Mouse (Mus musculus) kidney, adult 18-20 months (tissue): ENCODE measurements at regions not wholly inside any gene's neighbourhood (a gene's known extent, or its start where the extent isn't known, plus 50 kb on each side); places are given as distances from the start of the nearest gene placed in this dataset.

ENCODE experiments used
- DNase-seq: peaks from one replicate; pipeline ENCODE4 v3.0.0; 2021

- no peak for DNase-seq
Observed at GRCm38 (mm10) chr9:61815995-61816394, 98.3 kb downstream of the Rplp1 start.

- no peak for DNase-seq
Observed at GRCm38 (mm10) chr9:61813291-61813690, 101.1 kb downstream of the Rplp1 start.

GRCm38 (mm10) chr9:61812315-61812714 lies 102.0 kb downstream of the Rplp1 start:
- DNase-seq, result no peak

GRCm38 (mm10) chr9:61810456-61810855 lies 103.9 kb downstream of the Rplp1 start:
- DNase-seq, result no peak

GRCm38 (mm10) chr9:61808351-61809225 lies 105.8 kb downstream of the Rplp1 start:
- DNase-seq, result no peak

GRCm38 (mm10) chr9:61805971-61806370 lies 108.4 kb downstream of the Rplp1 start:
- no peak for DNase-seq

GRCm38 (mm10) chr9:61803555-61803954 lies 110.8 kb downstream of the Rplp1 start:
- DNase-seq, result no peak

GRCm38 (mm10) chr9:61802694-61803093 lies 111.6 kb downstream of the Rplp1 start:
- no peak for DNase-seq

GRCm38 (mm10) chr9:61799535-61799934 lies 114.8 kb downstream of the Rplp1 start:
- no peak for DNase-seq

- DNase-seq, result no peak
Observed at GRCm38 (mm10) chr9:61795910-61796309, 118.4 kb downstream of the Rplp1 start.

- no peak for DNase-seq
Observed at GRCm38 (mm10) chr9:61791435-61792064, 122.8 kb downstream of the Rplp1 start.

GRCm38 (mm10) chr9:61790849-61791248 lies 123.5 kb downstream of the Rplp1 start:
- DNase-seq, result no peak

GRCm38 (mm10) chr9:61789066-61789897 lies 125.1 kb downstream of the Rplp1 start:
- DNase-seq, result no peak

- no peak for DNase-seq
Observed at GRCm38 (mm10) chr9:61781469-61781868, 132.9 kb downstream of the Rplp1 start.

GRCm38 (mm10) chr9:61780186-61780939 lies 134.0 kb downstream of the Rplp1 start:
- DNase-seq, result no peak

GRCm38 (mm10) chr9:61779165-61779564 lies 135.2 kb downstream of the Rplp1 start:
- no peak for DNase-seq

- DNase-seq, result no peak
Observed at GRCm38 (mm10) chr9:61776446-61776845, 137.9 kb downstream of the Rplp1 start.

GRCm38 (mm10) chr9:61770207-61770955 lies 144.0 kb downstream of the Rplp1 start:
- DNase-seq, result no peak

GRCm38 (mm10) chr9:61766187-61766586 lies 148.2 kb downstream of the Rplp1 start:
- no peak for DNase-seq

GRCm38 (mm10) chr9:61765366-61765765 lies 149.0 kb downstream of the Rplp1 start:
- no peak for DNase-seq

- DNase-seq, result no peak
Observed at GRCm38 (mm10) chr9:61757806-61758205, 156.5 kb downstream of the Rplp1 start.

- no peak for DNase-seq
Observed at GRCm38 (mm10) chr9:61756801-61757342, 157.5 kb downstream of the Rplp1 start.
